Mouse (Mus musculus) midbrain, embryonic 10.5 days (tissue): ENCODE data around the gene Serpina1e. TPM values are rescaled to one million over a fixed set of nuclear protein-coding genes. Genes with fewer than 3 reads are reported as not detected.
A peak's percentile ranks its signal among the peaks of the same experiment; 100 is the strongest.
"Not testable (repeated sequence)": the region's sequence is repeated elsewhere in the genome, so short reads cannot be mapped to it uniquely, and the experiment has no call there.

Source experiments
- DNase-seq: peaks from one replicate; pipeline ENCODE4 v3.0.0-alpha.2; 2017; ENCODE audit warnings: low spot score
- H3K27ac ChIP-seq: fragments of 300-500 bp; sonication (generic); replicated peaks from 2 replicates; pipeline ENCODE4 v1.5.1; 2016; ENCODE audit warnings: mild to moderate bottlenecking
- H3K27me3 ChIP-seq: fragments of 300-500 bp; sonication (generic); 2 replicates; pipeline ENCODE4 v1.6.1; 2016; ENCODE audit warnings: low read depth, mild to moderate bottlenecking; ENCODE audit not compliant: poor library complexity, severe bottlenecking
- H3K36me3 ChIP-seq: fragments of 300-500 bp; sonication (generic); 2 replicates; pipeline ENCODE4 v1.6.1; 2016; ENCODE audit warnings: mild to moderate bottlenecking, moderate library complexity
- H3K4me1 ChIP-seq: fragments of 300-500 bp; sonication (generic); 2 replicates; pipeline ENCODE4 v1.6.1; 2016
- H3K4me3 ChIP-seq: fragments of 300-500 bp; sonication (generic); 2 replicates; pipeline ENCODE4 v1.5.1; 2016; ENCODE audit warnings: mild to moderate bottlenecking, moderate library complexity
- H3K9me3 ChIP-seq: fragments of 300-500 bp; sonication (generic); replicated peaks from 2 replicates; pipeline ENCODE4 v1.6.1; 2016; ENCODE audit warnings: mild to moderate bottlenecking
- WGBS: fragments of 180-500 bp; shearing (Covaris S2); methylation state at CpG from one replicate; pipeline ENCODE4 v1.1.7; 2016; 5-methylcytosine and 5-hydroxymethylcytosine counted together
- polyA plus RNA-seq: library from polyadenylated mRNA; unstranded; fragments of >200 nt; fragmentation: Nextera tagmentation; extraction: Ambion mirVana; gene quantifications from 2 replicates; pipeline ENCODE4 v1.2.1, GENCODE M21; 2016

Gene Serpina1e
- polyA plus RNA-seq, 1 experiment from 2014 or later = not detected

DNA sequence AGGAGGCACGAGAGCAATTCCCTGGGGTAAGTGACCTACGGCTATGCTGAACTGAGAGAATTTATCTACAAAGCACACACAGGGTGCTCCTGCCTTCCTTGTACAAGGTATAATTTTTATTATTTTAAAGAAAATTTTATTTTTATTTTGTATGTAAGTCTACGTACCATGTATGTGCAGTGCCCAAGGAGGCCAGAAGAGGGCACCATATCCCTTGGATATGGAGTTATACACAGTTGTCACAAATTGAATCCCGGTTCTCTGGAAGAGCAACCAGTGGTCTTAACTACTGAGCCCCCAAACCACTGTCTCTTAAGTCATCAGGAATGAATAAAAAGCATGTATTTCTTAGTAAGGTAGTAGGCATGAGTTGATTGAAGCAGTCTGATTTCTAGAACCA lies 26.2 kb upstream of the Serpina1e start:
- 70% methylated on average over 4 of the region's 4 CpGs for WGBS
- Histone ChIP-seq H3K36me3 (no peaks in the 10 kb centered on the region), H3K27ac (no peak overlapping the region), H3K4me3 (no peak overlapping the region), H3K9me3 (no peaks in the 10 kb centered on the region), H3K27me3 (no peaks in the 10 kb centered on the region), H3K4me1 (no peaks in the 10 kb centered on the region)
- peak; percentile 29 for DNase-seq

DNA sequence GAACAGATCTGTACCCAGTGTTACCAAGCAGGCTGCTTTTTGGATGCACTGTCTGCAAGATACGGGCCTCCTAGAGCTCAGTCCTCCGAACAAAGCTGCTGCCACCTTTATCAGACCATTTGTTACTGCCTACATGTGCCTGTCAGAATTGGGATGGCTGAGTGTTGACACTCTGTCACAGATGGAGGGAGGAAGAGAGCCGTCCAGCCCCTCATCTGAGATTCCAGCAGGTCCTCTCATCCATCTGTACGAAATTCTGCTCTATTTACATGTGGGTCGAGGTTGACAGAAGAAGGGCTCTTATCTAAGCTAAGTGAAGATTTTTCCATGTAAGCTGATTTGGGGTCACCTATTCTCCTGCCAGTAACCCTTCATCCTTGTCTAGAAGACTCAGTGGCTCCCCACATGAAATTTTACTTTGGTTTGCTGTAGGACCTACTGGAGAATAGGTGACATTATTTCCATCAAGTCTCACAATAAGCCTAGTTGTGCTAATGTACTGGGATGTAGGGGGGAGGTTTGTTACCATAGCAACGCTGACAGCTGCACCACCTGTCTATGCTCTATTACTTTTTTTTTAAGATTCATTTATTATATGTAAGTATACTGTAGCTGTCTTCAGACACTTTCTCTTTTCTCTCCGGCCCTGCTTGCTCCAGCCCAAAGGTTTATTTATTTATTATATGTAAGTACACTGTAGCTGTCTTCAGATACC lies 23.0 kb upstream of the Serpina1e start:
- whole genome bisulfite sequencing = 83% methylated on average over 7 of the region's 7 CpGs
- DNase-seq = no peak
- Histone ChIP-seq H3K27me3 (no peaks in the 10 kb centered on the region), H3K36me3 (no peaks in the 10 kb centered on the region), H3K4me1 (no peaks in the 10 kb centered on the region), H3K27ac (no peak overlapping the region), H3K4me3 (no peak overlapping the region), H3K9me3 (no peaks in the 10 kb centered on the region)

DNA sequence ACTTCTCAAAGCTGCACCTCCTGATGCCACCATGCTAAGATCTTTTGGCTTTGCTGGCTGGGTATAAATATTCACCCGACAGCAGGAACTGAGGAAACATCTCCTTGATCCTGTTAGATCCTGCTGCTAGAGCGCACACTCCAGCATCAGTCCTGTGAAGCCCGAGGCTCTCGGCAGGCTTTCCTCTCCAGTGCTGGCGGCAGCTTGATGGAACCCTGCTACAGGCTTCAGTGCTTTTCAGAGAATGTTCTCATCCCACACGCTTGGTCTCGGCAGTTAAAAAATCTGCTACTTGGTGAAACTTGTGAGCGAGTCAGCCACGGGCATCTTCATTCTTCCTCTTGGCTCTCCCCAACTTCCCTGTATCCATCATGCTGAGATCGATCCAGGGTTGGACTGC lies 19.5 kb upstream of the Serpina1e start:
- Histone ChIP-seq H3K27ac (no peak overlapping the region), H3K4me3 (no peak overlapping the region), H3K27me3 (no peaks in the 10 kb centered on the region), H3K9me3 (no peaks in the 10 kb centered on the region), H3K4me1 (no peaks in the 10 kb centered on the region), H3K36me3 (no peaks in the 10 kb centered on the region)
- DNase-seq = no peak
- 91% methylated on average over 10 of the region's 10 CpGs for WGBS

DNA sequence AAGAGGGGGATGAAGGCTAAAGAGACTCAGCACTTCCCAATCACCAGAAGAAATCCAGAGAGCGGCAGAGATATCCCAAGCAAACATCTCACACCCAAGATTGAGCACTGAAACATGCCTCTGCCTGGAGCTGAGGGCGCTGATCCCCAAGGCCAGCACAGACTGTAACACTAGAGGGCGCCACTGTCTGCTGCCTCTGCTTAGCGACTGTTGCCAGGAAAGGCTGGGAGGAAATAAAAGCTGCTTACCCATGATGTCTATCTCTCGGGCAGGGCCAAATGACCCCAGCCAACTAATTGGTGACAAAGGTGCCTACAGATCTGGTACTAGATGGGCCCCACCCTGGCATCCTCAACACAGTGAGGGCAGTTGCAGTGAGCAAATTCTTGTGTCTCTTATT lies 19.1 kb upstream of the Serpina1e start:
- 33% methylated on average over 5 of the region's 5 CpGs for WGBS
- DNase-seq = peak; percentile 36
- Histone ChIP-seq H3K27ac (no peak overlapping the region), H3K9me3 (no peaks in the 10 kb centered on the region), H3K27me3 (no peaks in the 10 kb centered on the region), H3K36me3 (no peaks in the 10 kb centered on the region), H3K4me1 (no peaks in the 10 kb centered on the region), H3K4me3 (no peak overlapping the region)

DNA sequence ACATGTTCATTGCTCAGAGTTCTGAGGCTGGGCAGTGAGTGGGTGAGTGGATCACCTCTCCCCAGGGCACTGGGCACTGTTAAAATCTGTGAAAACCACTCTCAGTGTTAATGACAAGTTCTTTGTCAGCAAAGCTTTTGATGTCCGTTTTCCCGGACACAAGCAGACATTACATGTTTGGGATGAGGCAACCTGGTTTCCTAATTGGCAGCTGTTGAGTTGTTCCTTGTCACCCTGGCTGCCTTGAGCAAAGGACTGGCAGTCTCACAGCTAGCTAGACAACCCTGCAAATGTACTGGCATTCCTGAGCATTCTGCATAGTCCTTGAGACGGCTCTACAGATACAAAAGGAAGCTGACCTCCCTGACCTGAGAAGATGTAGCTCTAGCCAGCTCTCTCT lies 18.3 kb upstream of the Serpina1e start:
- Histone ChIP-seq H3K9me3 (no peaks in the 10 kb centered on the region), H3K27ac (no peak overlapping the region), H3K27me3 (no peaks in the 10 kb centered on the region), H3K36me3 (no peaks in the 10 kb centered on the region), H3K4me1 (no peaks in the 10 kb centered on the region), H3K4me3 (no peak overlapping the region)
- no peak for DNase-seq
- 68% methylated on average over 3 of the region's 3 CpGs for WGBS

DNA sequence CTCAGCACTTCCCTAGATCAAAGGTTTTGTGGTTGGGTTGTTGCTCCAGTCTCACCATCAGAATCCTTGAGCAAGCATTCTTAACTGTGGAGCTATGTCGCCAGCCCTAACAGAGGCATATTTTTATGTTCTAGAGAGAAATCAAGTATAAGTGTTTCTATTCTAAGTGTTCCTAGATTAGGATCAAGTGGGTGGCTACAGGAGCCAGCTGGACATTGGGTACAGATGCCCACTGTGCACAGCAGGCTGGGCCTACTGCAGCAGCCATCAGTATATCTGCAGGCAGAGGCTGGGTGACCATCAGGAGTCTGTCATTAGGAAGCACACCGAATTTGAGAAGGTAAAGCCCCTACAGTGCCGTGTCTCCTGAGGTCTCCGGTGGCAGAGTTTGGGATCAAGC lies 12.3 kb upstream of the Serpina1e start:
- no peaks in the 10 kb centered on the region for H3K36me3 ChIP-seq
- no peak for DNase-seq
- H3K27me3 ChIP-seq = no peaks in the 10 kb centered on the region
- peaks cover 21% of the 10 kb centered on the region; the same call in 1 of the 2 replicates for H3K9me3 ChIP-seq
- WGBS = 94% methylated on average over 4 of the region's 4 CpGs
- H3K4me1 ChIP-seq = no peaks in the 10 kb centered on the region
- H3K27ac ChIP-seq = no peak overlapping the region
- H3K4me3 ChIP-seq = no peak overlapping the region

DNA sequence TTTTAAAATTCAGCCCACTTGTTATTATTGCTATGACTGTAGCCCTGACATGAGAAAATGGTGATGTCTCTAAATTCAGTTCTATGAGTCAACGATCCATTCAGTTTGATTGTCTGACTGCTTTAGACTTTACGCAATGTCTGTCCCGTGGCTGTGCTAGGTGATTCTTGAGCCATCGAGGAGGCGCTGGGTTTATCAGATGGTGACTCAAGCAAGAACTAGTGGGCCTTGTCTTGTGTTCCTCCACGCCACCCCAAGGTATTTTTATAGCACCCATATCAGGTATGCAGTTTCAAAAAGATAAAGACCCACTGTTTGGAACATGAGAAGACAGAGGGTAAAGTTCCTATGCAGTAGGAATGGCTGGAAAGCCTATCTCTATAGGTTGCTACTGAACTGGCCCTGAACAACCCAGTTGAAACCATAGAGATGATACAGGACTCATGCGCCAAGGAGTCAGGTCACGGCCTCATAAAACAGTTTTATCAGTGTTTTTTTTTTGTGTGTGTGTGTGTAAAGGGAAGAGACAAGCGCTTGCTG lies 10.9 kb upstream of the Serpina1e start:
- no peak overlapping the region for H3K27ac ChIP-seq
- H3K4me3 ChIP-seq = no peak overlapping the region
- no peaks in the 10 kb centered on the region for H3K4me1 ChIP-seq
- H3K27me3 ChIP-seq = no peaks in the 10 kb centered on the region
- H3K36me3 ChIP-seq = no peaks in the 10 kb centered on the region
- 90% methylated on average over 9 of the region's 9 CpGs for WGBS
- no peak for DNase-seq
- peaks cover 35% of the 10 kb centered on the region; the same call in 1 of the 2 replicates for H3K9me3 ChIP-seq

DNA sequence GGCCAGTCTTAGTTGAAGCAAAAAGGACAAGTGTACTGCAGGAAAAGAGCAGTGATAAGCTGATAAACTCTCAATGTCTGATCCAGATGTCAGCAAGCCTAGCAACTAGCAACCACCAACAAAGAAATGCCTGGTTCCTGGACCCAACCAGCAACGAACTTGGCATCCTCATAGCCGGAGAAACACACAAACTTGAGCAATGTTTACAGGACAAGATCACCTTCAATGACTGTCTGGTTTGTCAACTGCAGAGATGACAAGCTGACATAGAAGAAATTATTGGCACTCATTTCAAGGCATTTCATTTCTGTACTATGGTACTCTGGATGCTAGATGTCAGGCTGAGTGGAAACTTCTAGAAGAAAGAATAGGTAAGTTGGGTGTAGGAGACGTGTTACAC lies 8.0 kb upstream of the Serpina1e start:
- no peaks in the 10 kb centered on the region for H3K4me1 ChIP-seq
- no peak for DNase-seq
- no peaks in the 10 kb centered on the region for H3K36me3 ChIP-seq
- no peak overlapping the region for H3K4me3 ChIP-seq
- 80% methylated on average over 3 of the region's 3 CpGs for WGBS
- H3K9me3 ChIP-seq = peaks cover 50% of the 10 kb centered on the region; the same call in 1 of the 2 replicates
- no peaks in the 10 kb centered on the region for H3K27me3 ChIP-seq
- H3K27ac ChIP-seq = no peak overlapping the region

DNA sequence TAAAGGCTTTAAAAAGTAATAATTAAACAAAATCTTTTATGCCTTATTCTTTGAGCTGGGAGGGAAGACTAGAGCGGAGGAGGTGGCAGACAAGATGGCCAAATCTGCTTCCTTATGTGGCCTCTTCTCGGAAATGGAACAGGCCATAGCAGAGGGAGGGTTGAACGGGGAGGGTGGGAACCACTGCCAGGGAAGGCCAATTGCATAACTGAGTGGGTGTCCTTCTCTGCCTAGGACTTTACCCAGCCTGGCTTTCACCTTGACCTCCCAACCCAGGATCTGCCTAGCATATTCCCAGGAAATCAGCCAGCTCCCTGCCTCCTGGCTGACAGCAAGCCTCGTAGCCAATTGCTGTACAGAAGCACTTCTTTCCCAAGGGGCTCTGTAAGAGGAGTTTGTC lies 4.5 kb upstream of the Serpina1e start:
- Histone ChIP-seq H3K9me3 (peaks cover 43% of the 10 kb centered on the region), H3K4me3 (no peak overlapping the region), H3K27ac (no peak overlapping the region), H3K36me3 (no peaks in the 10 kb centered on the region), H3K27me3 (no peaks in the 10 kb centered on the region), H3K4me1 (no peaks in the 10 kb centered on the region)
- no peak for DNase-seq
- 88% methylated on average over 4 of the region's 4 CpGs for WGBS

DNA sequence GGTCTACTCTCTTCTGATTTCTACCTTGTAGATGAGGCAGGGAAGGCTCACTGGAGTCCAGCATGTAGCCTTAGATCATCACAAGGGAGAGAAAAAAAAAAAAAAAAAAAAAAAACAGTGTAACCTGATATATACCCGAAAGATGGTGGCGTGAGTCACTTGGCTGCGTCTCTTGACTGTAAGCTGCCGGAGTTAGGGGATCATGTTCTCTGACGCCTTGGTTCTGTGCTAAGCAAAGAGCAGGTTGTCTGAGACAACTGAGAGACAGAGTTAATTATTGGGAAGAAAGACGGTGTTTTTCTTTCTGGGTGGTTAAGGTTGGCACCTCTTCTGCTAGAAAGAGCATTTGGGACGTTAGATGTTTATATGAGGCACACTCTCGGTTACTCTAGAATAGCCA lies 4.1 kb upstream of the Serpina1e start:
- Histone ChIP-seq H3K4me1 (no peaks in the 10 kb centered on the region), H3K4me3 (no peak overlapping the region), H3K27me3 (no peaks in the 10 kb centered on the region), H3K9me3 (peaks cover 43% of the 10 kb centered on the region), H3K27ac (no peak overlapping the region), H3K36me3 (no peaks in the 10 kb centered on the region)
- 94% methylated on average over 8 of the region's 8 CpGs for WGBS
- DNase-seq = no peak

DNA sequence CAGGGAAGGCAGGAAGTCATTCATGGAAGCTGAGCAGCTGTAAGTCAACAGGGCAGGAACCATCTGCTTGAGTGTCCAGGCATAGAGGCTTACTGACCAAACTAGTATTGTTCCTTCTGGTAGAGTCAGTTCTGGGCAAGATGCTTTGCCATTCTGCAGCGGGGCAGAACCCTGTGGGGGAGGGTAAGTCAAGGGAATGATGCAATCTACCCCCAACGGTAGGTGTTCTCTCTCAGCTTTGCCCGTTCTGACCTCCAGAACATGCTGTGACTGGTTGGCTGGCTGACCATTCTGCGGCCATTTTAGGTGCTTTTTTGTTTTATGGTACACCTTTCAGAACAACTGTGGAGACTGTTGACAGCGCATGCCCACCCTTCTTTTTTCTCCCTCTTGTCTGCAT lies 3.6 kb upstream of the Serpina1e start:
- no peak overlapping the region for H3K4me3 ChIP-seq
- H3K27me3 ChIP-seq = no peaks in the 10 kb centered on the region
- peaks cover 43% of the 10 kb centered on the region for H3K9me3 ChIP-seq
- no peaks in the 10 kb centered on the region for H3K36me3 ChIP-seq
- H3K4me1 ChIP-seq = no peaks in the 10 kb centered on the region
- H3K27ac ChIP-seq = no peak overlapping the region
- 89% methylated on average over 5 of the region's 5 CpGs for WGBS
- DNase-seq = no peak

DNA sequence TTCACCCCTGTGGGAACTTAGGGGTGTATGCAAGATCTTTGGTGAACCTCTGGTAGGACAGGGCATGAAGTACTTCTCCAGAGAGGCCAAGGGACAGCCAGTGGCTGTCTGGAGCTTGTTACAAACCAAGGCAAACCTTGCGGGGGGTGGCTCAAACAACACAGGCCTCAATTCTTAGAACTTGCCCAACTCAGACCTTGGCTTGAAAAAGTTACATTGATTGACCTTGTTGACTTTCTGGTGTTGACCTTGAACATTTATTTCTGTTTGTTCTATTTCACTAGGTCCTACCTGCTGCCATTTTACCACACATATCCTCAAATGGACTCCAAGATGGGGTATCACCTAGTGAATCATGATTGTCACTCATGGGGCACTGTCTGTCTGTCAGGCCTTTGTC lies 2.9 kb upstream of the Serpina1e start:
- DNase-seq = no peak
- Histone ChIP-seq H3K36me3 (no peaks in the 10 kb centered on the region), H3K9me3 (peaks cover 43% of the 10 kb centered on the region), H3K27me3 (no peaks in the 10 kb centered on the region), H3K27ac (no peak overlapping the region), H3K4me3 (no peak overlapping the region), H3K4me1 (no peaks in the 10 kb centered on the region)
- WGBS = 82% methylated on average over 1 of the region's 1 CpGs

DNA sequence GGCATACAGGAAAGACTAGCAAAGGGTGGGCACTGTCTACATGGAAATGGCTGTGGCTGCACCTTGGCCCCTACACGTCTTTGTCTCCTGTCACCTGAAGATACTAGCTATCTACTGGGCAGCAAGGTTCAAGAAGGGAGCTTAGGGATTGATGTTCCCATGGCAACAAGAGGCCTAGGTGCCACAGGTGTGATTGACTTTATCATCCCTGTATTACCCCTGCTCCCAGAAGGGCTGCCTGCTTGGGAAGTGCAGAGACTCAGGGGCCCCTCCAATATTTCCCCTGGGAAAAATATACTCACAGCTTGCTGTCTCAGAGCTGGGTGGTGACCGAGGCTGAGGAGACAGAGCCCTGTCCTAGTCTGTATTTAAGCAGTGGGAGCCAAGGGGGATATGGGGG lies 2.2 kb downstream of the Serpina1e start:
- WGBS = 89% methylated on average over 2 of the region's 2 CpGs
- peaks cover 13% of the 10 kb centered on the region for H3K9me3 ChIP-seq
- not testable (repeated sequence) for H3K27ac ChIP-seq, DNase-seq, H3K36me3 ChIP-seq, H3K4me3 ChIP-seq, H3K27me3 ChIP-seq, H3K4me1 ChIP-seq
